Mouse (Mus musculus): ENCODE results near the gene Retreg2.

Retreg2 gene

DNA sequence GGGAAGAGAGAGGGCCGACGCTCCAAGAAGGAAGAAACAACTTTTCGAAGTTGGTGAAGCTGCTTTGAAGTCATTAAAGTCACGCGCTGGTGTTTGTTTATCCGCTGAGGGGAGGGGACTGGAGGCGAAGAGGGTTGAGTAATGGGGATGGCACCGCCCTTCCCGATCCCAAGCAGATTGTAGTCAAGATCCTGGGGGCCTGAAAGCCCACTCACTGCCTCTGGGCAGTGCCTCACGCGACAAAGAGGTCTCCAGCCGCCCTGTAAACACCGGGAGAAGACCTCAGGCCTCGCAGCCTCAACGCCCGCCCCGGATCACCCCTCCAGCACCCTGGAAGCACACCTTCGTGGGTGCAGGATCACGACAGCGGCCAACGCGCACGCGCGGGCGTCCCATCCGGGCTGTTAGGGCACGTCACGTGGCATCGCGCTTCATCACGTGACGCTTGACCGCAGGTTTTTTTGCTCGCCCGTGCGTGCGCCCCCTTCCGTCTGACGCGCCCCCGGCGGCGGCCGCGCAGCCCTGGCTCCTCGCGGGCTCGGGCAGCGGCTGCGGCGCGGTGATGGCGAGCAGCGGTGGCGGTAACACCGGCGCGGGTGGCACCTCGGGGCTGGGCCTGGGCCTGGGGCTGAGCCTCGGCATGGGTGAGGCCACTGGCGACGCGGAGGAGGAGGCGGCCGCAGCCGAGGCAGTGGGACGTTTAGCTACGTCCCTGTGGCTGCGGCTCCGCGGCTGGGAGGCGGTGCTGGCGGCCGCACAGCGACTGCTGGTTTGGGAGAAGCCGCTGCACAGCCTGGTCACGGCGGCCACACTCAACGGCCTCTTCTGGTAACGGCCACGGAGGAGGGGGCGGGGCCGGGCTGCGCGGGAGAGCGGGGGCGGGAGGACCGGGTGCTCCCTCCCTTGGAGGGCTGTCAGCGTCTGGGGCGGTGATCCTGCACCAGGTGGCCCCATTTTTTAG, at the start of gene Retreg2, which contains the start of gene Cnppd1:
Gene Retreg2, plus strand, starts transcription at position 478 of the 961 bp plus-strand sequence.
Gene Cnppd1, minus strand, starts transcription at position 411 of the 961 bp plus-strand sequence.
- peak; percentile 99 for DNase-seq (ENCODE audit: low read depth)

DNA sequence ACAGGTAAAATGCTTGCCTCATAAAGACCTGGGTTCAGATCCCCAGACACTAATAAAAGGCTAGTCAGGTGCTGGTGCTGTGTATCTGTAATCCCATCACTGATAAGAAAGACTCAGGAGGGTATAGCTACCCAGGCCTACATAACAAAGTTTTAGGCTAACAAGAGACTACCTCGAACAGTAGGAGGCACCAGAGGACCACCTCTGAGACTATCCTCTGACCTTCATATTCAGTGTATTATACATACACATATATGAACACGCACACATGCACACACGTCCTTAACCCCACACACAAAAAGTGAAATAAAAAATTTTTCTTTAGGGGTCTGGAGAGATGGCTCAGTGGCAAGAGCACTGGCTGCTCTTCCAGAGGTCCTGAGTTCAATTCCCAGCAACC, 20.4 kb upstream of the Retreg2 start:
- no peak for DNase-seq (ENCODE audit: low read depth)

DNA sequence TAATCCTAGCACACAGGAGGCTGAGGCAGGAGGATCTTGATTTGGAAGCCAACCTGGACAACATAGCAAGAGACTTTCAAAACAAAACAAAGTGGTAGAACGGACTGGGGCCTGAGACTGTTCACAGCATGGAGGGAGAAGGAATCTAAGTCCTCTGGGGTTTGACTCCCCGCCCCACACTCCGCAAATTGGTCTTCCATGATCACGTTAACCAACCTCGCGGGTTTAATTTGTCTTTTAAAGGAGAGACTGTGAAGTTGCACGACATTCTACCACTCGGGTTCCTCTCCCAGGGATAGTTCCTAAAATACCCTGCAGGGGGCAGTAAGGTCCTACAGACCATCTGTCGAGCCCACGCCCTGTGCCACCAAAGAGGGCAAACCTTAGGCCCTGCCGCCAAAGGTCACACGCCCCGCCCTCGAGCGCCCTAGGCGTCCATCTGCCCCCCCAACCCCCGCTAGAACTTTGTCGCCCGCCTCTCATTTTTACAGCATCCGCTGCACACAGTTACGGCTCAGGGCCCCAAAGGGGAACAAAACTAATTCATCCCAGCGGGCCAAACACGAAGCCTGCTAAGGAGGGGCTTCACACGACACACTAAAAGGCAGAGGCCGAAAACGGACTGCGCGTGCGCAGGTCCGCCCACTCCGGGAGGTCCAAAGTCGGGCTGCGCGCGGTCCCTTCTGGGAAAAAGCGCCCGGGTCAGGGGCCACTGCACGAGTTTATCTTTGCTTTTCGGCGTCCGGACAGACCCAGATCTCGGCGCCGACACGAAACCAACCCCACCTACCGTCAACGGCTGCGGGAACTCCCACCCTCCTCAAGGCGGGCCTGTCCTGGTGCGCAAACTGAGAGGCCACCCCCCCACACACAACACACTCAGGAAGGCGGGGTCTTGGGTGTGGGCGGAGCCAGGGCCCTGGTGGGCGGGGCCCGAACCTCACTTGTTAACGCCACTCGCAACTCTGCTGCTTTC, 17.9 kb upstream of the Retreg2 start, which contains the start of gene Nhej1:
Gene Nhej1, minus strand, starts transcription at position 855 of the 976 bp plus-strand sequence.
- DNase-seq (ENCODE audit: low read depth): peak; percentile 100

DNA sequence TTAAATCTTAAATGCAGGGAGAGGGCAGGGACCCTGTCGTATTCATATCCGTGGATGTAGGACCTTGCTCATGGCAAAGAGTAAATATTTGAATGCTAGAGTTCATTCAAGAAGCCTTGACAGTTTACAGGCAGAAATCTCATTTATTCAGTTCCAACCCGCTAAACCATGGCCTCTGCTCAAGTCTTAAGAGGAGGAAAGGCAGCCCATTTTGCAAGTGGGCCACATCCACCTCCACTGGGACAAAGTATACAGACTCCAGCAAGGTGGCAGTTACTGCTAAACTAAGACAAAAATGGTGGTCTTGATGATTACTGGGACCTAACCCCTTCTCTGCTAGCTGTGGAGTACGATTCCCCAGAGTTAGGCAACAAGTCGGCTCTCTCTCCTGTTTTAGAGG, 17.2 kb upstream of the Retreg2 start:
- DNase-seq (ENCODE audit: low read depth): no peak

DNA sequence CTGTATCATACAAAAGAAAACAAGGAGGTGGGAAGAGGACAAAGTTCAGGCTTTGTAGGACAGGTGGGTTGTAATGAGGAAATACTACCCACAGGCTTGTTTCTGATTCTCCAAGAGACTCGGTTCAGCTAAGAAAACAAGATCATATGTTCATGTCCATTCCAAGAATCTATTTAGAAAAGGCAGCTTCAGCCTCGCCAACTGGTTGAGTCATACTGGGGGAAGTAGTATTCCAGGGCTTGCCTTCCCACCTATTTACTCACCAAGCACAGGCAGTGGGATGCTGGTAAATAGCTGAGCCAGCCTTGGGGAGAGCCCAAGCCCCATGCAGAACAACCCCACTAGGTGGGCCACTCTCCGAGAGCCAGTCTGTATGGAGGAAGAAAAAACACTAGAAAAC, 13.9 kb upstream of the Retreg2 start:
- DNase-seq (ENCODE audit: low read depth): peak; percentile 87

DNA sequence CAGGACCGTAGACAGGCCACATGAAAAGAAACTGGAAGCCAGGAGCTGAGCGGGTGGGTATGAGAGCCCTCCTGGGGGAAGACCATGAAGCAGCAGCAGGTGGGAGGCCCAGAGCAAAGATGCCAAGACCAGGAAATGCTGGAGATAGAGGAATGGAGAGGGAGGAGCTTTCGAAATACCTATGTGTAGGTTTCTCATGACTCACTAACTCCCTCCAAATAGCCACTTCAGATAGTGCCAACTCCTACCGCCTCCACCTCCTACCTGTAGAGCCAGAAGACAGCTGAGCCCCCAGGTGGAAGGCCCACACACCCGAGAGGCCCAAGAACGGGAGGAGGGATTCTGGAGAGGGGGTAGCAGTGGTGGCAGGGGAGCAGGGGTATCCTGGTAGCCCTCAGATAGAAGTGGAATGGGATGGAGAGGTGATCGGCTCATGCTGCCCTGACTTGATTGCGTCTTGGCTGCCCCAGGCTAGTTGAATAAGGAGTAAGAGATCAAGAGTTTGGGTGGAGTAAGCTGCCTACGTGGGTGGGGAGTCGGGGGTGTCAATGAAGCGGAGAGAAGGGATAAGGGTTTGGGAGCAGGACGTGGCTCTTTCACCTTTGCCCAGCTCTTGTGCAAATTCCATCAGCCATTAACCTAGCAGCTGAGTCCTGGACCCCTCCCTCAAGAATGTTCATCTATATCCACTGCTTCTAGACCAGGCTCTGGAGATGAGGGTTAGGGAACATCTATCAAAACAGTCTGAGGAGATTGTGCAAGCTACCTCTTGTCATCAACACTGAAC, 9.0 kb upstream of the Retreg2 start, which contains the start of gene Slc23a3:
Gene Slc23a3, minus strand, starts transcription at position 470 of the 787 bp plus-strand sequence.
- DNase-seq (ENCODE audit: low read depth): no peak

DNA sequence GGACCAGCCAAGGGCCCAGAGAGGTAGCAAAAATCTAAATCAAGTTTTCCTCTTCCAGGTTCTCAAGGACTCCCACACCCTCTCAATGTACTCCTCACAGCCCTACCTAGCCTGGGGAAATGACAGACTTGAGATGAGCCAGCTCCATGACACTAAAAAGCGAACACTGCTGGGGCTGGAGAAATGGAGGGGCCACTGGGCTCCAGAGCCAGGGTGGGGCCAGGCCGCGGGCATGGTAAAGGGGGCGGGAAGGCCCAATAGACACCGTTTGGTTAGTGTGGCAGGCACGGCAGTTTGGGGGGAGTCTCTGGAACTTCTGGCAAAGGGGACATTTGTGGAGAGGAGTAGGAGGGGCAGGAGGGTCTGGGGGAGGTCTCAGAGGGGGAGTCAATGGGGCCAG, 6.3 kb upstream of the Retreg2 start:
- DNase-seq (ENCODE audit: low read depth): no peak

DNA sequence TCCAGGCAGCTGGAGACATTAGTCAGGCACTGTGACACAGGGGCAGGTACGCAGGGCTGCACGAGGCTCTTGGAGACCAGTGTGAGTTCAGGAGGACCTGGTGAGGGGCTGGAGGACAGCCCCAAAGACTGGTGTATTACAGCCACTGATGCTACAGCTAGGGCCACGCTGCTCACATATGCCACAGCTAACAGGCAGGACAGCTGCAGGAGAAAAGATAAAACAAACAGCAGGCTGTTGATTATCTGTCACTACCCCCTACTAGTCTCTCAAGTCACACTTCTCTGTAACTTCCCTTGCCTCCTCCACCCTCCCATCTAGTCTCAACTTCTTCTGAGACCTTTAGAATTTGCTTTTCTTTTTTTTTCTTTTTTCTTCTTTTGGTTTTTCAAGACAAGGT, 5.8 kb upstream of the Retreg2 start:
- no peak for DNase-seq (ENCODE audit: low read depth)

DNA sequence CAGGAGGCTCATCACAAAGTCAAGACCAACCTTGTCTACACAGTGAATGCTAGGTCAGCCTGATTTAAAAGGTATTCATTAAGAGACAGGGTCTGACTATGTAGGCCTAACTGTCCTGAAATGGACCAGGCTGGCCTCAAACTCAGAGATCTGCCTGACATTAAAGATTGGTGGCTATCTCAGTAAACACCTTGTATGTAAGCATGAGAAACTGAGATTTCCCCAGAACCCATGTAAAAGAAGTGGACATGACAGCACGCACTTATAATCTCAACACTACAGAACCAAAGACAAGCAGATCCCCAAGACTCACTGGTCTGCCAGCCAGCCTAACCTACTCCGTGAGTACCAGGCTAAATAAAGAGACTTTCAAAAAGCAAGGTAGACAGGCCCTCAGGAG, 4.1 kb upstream of the Retreg2 start:
- DNase-seq (ENCODE audit: low read depth): no peak

DNA sequence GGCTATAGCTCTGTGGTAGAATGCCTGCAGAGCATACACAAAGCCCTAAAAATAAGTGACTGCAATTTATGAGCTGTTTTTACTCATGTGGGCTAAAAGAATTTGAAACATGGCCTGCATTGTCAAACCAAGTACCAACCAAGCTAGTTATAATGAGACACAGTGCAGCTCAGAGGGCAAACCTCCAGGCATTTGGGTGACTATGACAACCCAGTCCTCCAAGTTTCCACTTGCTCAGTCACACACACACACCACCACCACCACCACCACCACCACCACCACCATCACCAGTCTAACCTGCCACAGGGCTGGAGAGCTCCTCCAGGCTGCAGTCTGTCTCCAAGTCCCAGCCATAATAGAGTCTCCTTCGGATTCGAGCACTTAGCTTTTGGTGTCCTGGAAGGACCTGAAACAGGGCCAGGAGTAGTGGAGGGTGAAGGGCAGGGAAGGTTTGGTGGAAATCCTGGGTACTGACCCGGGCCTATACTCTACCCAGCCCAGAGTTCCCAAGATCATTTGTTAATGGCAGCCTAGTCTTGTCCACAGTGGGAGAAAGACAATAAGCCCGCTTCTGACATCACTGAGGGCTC, 1.9 kb upstream of the Retreg2 start:
- DNase-seq (ENCODE audit: low read depth): peak; percentile 53

DNA sequence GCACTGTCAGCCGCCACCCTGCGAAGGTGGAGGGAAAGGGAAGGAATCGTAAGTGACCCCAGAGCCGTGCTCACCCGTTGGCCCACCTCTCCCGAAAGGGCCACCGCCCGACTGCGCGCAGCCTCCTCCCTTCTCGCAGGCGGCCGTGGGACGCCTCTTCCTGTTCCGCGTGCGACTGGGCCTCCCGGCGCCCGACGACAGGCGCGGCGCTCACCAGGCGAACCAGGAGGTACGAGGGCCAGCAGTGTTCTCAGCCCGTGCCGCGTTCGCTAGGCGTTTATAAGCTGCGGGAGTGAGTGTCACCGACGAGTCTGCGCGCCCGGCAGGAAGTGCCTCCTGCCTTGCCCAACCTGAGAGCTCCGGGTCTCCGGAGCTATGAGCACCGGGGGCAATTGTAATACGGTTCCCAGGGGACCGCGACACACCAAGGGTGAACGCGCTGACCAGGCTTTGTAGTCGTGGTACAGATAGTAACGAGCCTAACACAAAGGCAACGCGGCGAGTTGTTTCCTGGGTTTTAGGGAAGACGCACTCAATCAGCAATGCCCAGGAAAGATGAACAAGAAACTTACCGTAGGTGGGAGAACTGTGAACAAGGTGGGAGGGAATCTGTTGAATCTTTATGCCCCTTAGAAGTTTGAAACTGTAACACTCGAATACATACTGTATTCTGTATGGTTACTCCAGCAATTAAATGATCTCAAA, 940 bp upstream of the Retreg2 start:
- peak; percentile 72 for DNase-seq (ENCODE audit: low read depth)

DNA sequence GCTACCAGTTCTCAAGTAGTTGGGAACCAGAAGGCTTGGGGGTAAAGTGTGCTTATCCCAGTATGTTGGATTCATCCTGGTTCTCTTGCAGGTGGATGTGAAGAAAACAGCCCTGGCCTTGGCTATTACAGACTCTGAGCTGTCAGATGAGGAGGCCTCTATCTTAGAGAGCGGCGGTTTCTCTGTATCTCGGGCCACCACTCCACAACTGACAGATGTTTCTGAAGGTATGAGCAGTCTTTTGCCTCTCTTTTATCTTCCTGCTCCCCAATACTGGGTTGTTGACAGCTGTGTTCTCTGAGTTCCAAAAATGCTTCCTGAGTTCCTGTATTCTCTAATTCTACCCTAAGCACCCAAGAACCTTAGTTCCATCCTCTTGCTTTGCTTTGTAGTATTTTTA, 3.0 kb downstream of the Retreg2 start:
- DNase-seq (ENCODE audit: low read depth): no peak

DNA sequence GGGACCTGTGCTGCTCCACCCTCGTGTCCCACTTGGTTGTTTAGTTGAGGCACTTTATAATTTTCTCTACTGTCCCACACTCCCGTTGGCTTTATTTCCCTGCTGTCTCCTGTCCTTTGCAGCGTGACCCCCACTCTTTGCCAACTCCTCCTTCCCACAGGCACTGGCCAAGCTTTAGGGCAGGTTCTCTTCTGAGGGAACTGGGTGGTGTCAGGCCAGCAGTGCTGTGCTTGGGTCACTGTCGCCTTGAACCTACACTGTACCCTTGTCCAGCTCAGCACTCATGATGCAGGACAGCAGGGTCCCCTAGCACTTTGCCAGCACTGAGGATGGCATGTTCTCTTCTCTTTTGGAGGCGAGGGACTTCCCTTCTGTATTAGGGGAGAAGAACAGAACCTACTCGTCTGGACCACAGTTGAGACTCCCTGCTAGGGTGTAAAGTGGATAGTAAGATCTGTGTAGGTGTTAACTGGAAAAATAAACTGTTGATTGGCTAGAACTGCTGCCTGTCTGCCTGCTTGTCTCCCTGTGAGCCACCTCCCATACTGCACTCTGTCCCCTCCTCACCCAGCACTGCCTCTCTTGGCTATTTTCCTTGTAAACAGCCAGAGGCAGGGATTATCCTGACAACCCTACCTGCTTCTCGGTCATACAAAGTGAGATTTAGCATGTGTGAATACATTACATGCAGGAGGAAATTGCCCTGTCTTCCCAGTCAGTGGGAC, 5.0 kb downstream of the Retreg2 start:
- DNase-seq (ENCODE audit: low read depth): no peak

DNA sequence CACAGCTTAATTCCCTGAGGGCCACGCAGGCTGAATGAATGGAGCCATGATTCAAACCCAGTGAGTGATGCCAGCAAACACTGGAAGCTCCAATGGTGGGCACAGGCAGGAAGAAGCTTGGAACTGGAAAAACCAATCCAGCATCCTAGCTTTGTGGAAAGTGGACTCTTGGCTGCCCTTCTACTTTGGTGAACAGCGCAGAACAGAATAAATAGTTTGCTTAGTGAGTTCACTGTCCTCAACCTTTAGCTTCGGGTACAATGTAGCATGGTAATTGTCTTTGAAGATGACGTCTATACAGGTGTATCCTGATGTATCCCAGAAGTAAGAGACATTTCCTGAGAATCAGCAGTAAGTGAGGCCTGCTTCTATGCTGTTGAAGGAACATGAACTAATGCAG, 6.1 kb downstream of the Retreg2 start:
- no peak for DNase-seq (ENCODE audit: low read depth)

DNA sequence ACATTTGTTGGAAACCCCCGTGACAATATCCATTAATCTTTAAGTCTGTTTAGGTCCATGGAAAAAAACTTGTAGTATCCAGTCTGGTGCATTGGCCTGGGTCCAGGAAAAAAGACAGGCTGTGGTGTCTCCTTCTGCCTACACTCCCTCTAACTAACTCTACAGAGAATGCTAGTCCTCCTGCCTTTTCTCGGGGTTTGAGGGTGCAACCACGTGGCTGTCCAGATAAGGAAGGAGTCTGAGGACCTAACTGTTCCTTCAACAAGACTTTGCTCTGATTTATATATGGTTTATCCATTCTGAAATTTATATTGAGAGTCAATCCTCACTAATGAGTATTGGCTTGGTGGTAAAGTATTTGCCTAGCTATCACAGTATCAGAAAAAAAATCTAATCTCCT, 13.3 kb downstream of the Retreg2 start:
- peak; percentile 36 for DNase-seq (ENCODE audit: low read depth)

DNA sequence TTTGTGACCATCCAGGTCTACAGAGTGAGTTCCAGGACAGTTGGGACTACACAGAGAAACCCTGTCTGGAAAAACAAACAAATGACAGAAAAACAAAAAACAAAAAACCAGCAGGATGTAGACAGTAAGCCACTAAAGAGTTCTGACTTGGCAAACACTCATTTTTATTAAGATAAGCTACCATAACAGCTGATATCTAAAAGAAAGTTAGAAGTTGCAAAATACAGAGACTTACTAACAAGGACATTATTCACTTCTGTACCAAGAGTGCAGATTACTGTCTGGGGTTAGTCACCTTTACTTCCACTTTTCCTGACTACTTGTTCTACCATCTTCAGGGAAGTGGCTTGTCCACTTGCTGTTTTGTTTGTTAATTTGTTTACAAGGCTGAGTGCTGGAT, 16.4 kb downstream of the Retreg2 start:
- no peak for DNase-seq (ENCODE audit: low read depth)

DNA sequence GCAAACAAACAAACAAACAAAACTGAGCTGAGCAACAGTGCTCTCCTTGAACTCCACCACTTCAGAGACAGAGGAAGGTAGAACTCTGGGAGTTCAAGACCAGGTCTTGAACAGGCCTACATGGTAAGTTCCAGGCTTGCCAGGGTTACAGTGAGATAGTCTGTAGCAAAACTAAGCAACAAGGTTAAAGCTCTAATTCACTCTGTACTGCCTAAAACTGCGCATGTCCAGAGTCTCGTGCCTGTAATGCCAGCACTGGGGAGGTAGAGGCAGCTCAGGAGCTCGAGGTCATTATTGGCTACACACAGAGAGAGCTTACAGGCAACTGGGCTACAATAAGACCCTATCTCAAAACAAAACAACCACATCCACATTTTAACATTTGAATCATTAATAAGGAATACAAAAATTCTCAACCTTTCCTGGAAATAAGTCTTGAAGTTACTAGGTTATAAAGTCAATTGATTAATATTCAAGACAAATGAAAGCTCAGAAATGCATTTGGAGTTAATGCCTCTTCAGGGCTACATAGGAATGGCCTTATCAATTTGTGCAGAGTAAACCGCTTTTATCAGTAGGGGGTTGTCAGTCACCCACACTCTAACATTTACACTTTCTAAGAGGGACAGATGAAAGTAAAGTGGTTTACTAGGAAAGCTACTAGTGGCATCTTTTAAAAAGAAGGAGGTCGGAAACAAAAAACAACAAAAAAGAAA, 17.1 kb downstream of the Retreg2 start:
- DNase-seq (ENCODE audit: low read depth): no peak

DNA sequence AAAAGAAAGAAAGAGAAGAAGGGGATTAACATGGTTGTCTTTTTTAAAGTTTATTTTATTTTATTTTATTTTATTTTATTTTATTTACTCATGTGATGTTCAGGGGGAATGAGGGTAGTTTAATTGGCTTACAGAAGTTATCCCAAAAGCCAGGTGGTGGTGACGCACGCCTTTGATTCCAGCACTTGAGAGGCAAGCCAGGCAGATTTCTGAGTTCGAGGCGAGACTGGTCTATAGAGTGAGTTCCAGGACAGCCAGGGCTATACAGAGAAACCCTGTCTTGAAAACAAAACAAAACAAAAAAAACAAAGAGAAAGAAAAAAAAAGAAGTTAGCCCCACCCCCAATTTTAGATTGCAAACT, 17.7 kb downstream of the Retreg2 start:
- DNase-seq (ENCODE audit: low read depth): no peak

DNA sequence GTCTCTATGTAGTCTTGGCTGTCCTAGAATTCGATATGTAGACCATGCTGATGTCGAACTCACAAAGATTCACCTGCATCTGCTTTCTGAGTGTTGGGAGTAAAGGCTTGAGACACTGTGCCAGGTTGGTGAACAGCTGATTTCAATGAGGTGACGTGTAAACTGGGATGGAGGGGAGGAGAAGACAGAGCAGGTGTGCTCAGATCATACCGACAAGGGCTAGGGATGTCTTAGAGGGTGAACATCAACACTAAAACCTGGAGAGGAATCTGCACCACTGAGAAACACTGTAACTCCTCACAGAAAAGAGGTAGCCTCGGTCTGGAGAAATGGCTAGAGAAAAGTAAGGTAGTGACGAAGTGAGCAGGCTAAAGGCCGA, 25.5 kb downstream of the Retreg2 start:
- no peak for DNase-seq (ENCODE audit: low read depth)

All from NIH3T3 (cell line).